Mouse (Mus musculus) liver, embryonic 14.5 days (tissue): Measurements from ENCODE around the gene Trat1. TPM values are rescaled to one million over a fixed set of nuclear protein-coding genes. Genes with fewer than 3 reads are reported as not detected.

Experiments used
- ATAC-seq: fragments of 200-750 bp; cut with Nextera tagmentation; 2 replicates; pipeline ENCODE4 v1.8.0; 2017; ENCODE audit warnings: moderate number of reproducible peaks, mild to moderate bottlenecking, moderate library complexity; ENCODE audit not compliant: insufficient read depth
- DNase-seq, 3 experiments: peaks; one replicate each; pipeline ENCODE4 v3.0.0-alpha.2; 2012 to 2013; ENCODE audit warnings: low read depth in 3 of 3, low spot score in 3 of 3
- H3K27ac ChIP-seq: fragments of 300-500 bp; sonication (generic); 2 replicates; pipeline ENCODE4 v1.5.1; 2014; ENCODE audit warnings: moderate library complexity, mild to moderate bottlenecking, control low read depth, inconsistent platforms
- H3K27me3 ChIP-seq: fragments of 300-500 bp; sonication (generic); 2 replicates; pipeline ENCODE4 v1.6.1; 2014; ENCODE audit warnings: mild to moderate bottlenecking, low read length, moderate library complexity; ENCODE audit not compliant: control insufficient read depth, insufficient read depth
- H3K36me3 ChIP-seq: fragments of 300-500 bp; sonication (generic); replicated peaks from 2 replicates; pipeline ENCODE4 v1.6.1; 2014; ENCODE audit warnings: low read depth; ENCODE audit not compliant: control insufficient read depth, insufficient read depth
- H3K4me1 ChIP-seq, 2 experiments: fragments of 200-500 bp in 1 of 2; fragments of 300-500 bp in 1 of 2; sonication (generic) in 1 of 2; replicated peaks; 2 replicates each; pipeline ENCODE4 v1.6.1; 2012 to 2014; ENCODE audit warnings: antibody characterized with exemption in 1 of 2, inconsistent platforms in 1 of 2, low read length in 1 of 2; ENCODE audit not compliant: control insufficient read depth in 2 of 2, insufficient read depth in 2 of 2
- H3K4me2 ChIP-seq: fragments of 300-500 bp; sonication (generic); 2 replicates; pipeline ENCODE4 v1.6.1; 2014; ENCODE audit warnings: low read depth, mild to moderate bottlenecking, control low read depth, moderate library complexity
- H3K4me3 ChIP-seq, 2 experiments: fragments of 200-500 bp in 1 of 2; fragments of 300-500 bp in 1 of 2; sonication (generic) in 1 of 2; 2 replicates each; pipeline ENCODE4 v1.5.1; 2012 to 2014; ENCODE audit warnings: low read depth in 2 of 2, low read length in 2 of 2, mild to moderate bottlenecking in 2 of 2, control low read depth in 1 of 2, inconsistent platforms in 1 of 2, moderate library complexity in 1 of 2; ENCODE audit not compliant: insufficient read depth in 1 of 2
- H3K9ac ChIP-seq: fragments of 300-500 bp; sonication (generic); replicated peaks from 2 replicates; pipeline ENCODE4 v1.6.1; 2014; ENCODE audit warnings: mild to moderate bottlenecking, control low read depth, moderate library complexity
- H3K9me3 ChIP-seq: fragments of 300-500 bp; sonication (generic); 2 replicates; pipeline ENCODE4 v1.6.1; 2016; ENCODE audit warnings: low read length, mixed read lengths; ENCODE audit not compliant: control insufficient read depth
- CTCF ChIP-seq: IDR thresholded peaks from 2 replicates; pipeline ENCODE4 v1.5.1; 2016; ENCODE audit warnings: antibody characterized with exemption, low read depth, control low read depth
- EP300 ChIP-seq: IDR thresholded peaks from 2 replicates; pipeline ENCODE4 v1.6.1; 2016; ENCODE audit warnings: antibody characterized with exemption, low read depth
- WGBS: fragments of 180-500 bp; shearing (Covaris S2); extraction: QIAGEN DNeasy Blood & Tissue Kit; methylation state at CpG from one replicate; pipeline ENCODE4 v1.1.7; 2014; ENCODE audit not compliant: insufficient replicate concordance; 5-methylcytosine and 5-hydroxymethylcytosine counted together
- polyA plus RNA-seq, 2 experiments: library from polyadenylated mRNA; depleted of rRNA in 1 of 2; stranded (reverse) in 1 of 2; unstranded in 1 of 2; fragments of >200 nt; fragmentation: Nextera tagmentation in 1 of 2; extraction: Ambion mirVana in 1 of 2; gene quantifications; 2 replicates each; pipeline versions ENCODE4 v1.2.1 to v1.2.3; 2012 to 2014

Trat1 gene
- polyA plus RNA-seq, 2 experiments, result not detected

DNA sequence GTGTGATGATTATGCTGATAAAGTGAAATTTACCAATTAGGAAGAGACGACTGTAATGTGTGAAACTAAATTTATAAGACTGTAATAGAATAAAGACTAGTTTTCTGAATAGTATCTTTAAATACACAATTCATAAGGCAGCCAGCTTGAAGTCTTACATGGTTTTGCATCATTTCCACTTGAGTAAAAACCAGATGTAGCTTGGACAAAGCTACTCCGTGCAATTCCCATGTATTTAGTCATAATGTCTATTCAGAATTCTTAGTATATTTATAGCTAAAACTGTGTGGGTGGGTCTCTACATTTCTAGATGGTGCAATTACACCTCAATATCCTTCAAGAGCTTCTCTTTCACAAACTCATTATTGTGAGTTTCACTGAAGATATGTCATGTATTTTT is 33.4 kb downstream of the Trat1 start:
- no peak for DNase-seq
- no peaks in the 10 kb centered on the region for H3K9me3 ChIP-seq
- ATAC-seq, result no peak
- no peaks in the 10 kb centered on the region for H3K4me1 ChIP-seq
- H3K9ac ChIP-seq, result no peak overlapping the region
- TF ChIP-seq EP300, result no peak
- no peak for TF ChIP-seq CTCF
- no peak overlapping the region for H3K4me2 ChIP-seq
- no peak overlapping the region for H3K27ac ChIP-seq
- WGBS, result 58% methylated on average over 2 of the region's 2 CpGs
- no peaks in the 10 kb centered on the region for H3K27me3 ChIP-seq
- H3K36me3 ChIP-seq, result no peaks in the 10 kb centered on the region
- H3K4me3 ChIP-seq, result no peak overlapping the region

DNA sequence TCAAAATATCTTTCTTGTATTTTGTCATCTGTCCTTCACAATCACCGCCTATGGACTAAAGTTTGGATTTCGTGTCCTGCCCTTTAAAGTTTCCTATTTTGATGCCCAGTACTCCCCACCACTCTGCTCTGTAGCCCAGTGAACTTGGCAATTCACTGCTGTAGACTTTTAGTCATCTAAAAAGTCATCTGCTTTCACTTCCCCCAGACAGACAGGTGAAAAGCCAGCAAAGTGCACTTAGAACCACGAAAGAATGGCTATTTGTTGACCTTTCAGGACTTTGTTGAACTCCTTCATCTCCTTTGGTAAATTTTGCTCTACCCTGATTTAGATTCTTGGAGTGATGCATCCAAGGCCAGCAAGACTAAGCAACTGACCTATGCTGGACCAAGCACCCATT is 34.9 kb downstream of the Trat1 start:
- H3K36me3 ChIP-seq, result no peaks in the 10 kb centered on the region
- 68% methylated on average over 3 of the region's 3 CpGs for WGBS

DNA sequence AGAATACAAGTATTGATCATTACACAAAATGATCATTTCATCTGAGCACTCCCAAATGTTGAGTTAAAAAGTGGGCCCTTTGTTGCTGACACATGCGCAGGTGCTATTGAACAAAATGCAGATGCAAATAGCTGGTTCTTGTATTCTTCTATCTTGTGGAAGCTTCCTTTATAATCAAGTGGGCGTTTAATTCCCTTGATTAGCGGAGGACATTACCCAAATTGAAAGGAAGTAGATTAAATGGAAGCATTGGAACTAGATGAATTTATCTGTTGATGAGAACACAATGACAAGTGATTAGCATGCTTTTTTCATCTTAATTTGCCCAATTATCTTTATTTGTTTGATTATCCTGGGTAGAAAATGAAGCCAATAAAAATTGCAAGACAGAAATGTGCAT is 51.6 kb downstream of the Trat1 start:
- WGBS, result 67% methylated on average over 3 of the region's 3 CpGs
- H3K9me3 ChIP-seq, result no peaks in the 10 kb centered on the region
- TF ChIP-seq CTCF (no peak), EP300 (no peak)
- no peak overlapping the region for H3K4me2 ChIP-seq
- no peak overlapping the region for H3K4me3 ChIP-seq
- ATAC-seq (no peak), DNase-seq (no peak)
- H3K36me3 ChIP-seq, result no peaks in the 10 kb centered on the region
- no peak overlapping the region for H3K9ac ChIP-seq
- H3K4me1 ChIP-seq, result no peaks in the 10 kb centered on the region
- no peaks in the 10 kb centered on the region for H3K27me3 ChIP-seq
- no peak overlapping the region for H3K27ac ChIP-seq

More for the DNA sequence above, 34.9 kb downstream of the Trat1 start:
- no peak for ATAC-seq
- Histone ChIP-seq H3K4me1 (no peaks in the 10 kb centered on the region), H3K9me3 (no peaks in the 10 kb centered on the region), H3K4me3 (no peak overlapping the region), H3K27me3 (no peaks in the 10 kb centered on the region), H3K27ac (no peak overlapping the region), H3K9ac (no peak overlapping the region), H3K4me2 (no peak overlapping the region)
- TF ChIP-seq CTCF, result no peak
- no peak for TF ChIP-seq EP300
- no peak for DNase-seq

DNA sequence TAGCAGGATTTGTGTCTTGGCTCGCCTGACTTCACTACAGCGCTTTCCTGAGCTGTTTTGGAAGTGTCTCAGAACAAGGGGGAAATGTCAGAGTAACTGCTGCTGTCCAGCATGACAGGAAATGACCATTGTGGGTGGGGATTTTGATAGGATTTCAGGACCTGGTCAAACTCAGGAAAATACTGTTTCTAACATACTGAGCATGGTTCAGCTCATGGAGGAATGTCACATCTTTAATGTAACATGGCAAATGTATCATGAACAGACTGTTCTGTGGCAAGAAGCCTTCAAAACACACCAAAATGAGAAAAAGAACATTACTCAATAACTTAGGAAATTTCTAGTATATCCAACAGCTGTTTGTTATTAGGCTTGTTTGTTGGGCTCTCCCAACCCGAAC is 52.1 kb downstream of the Trat1 start:
- Histone ChIP-seq H3K4me1 (no peaks in the 10 kb centered on the region), H3K9ac (no peak overlapping the region), H3K27me3 (no peaks in the 10 kb centered on the region), H3K27ac (no peak overlapping the region), H3K4me2 (no peak overlapping the region), H3K9me3 (no peaks in the 10 kb centered on the region), H3K36me3 (no peaks in the 10 kb centered on the region), H3K4me3 (no peak overlapping the region)
- no peak for DNase-seq
- TF ChIP-seq EP300, result no peak
- no peak for TF ChIP-seq CTCF
- 45% methylated on average over 3 of the region's 3 CpGs for WGBS
- ATAC-seq, result no peak

DNA sequence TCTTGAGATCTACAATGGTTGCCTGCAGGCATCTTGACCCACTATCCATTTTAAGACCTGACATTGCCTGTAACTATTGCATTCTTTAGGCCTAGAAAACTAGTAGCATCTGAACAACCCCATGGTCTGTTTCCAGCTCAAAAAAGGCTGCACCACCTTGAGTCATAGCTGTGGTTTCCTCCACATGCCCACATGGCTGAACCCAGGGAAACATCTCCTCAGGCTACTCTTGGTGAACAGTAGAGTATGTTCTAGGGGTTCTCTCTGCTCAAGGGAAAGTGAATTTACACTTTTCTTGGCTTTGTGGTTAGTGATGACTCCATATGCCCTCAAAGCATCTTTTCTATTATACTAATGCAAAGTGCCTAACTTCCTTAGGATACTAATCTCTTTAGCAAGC is 55.5 kb downstream of the Trat1 start:
- no peak for ATAC-seq
- TF ChIP-seq EP300 (no peak), CTCF (no peak)
- no peak overlapping the region for H3K9ac ChIP-seq

More for the DNA sequence above, 55.5 kb downstream of the Trat1 start:
- Histone ChIP-seq H3K9me3 (no peaks in the 10 kb centered on the region), H3K27ac (no peak overlapping the region), H3K4me1 (no peaks in the 10 kb centered on the region), H3K4me2 (no peak overlapping the region), H3K36me3 (no peaks in the 10 kb centered on the region), H3K27me3 (no peaks in the 10 kb centered on the region), H3K4me3 (no peak overlapping the region)
- no peak for DNase-seq
